Mouse (Mus musculus) inflammation-experienced regulatory T-cells, adult 6 months (primary cell): ENCODE results near the gene Mag. TPM values are rescaled to one million over a fixed set of nuclear protein-coding genes. Genes with fewer than 3 reads are reported as not detected.
"Not testable (repeated sequence)": the region's sequence is repeated elsewhere in the genome, so short reads cannot be mapped to it uniquely, and the experiment has no call there.

Experiments used
- ATAC-seq: one replicate; pipeline ENCODE4 v1.8.0; 2017
- polyA plus RNA-seq, 3 experiments: library from polyadenylated mRNA; unstranded; fragments of 100-300 nt; shearing (Covaris generic); gene quantifications; one replicate each; pipeline ENCODE4 v1.2.1; 2017

Gene Mag
- polyA plus RNA-seq, 3 experiments from 2014 or later: not detected

- not testable (repeated sequence) for ATAC-seq
Observed at GRCm38 (mm10) chr7:30935422-30936099, 20.9 kb upstream of the Mag start.

- ATAC-seq: not testable (repeated sequence)
Observed at GRCm38 (mm10) chr7:30924581-30924980, 9.9 kb upstream of the Mag start, which contains the start of gene Hamp2. Hamp2 (minus strand) TSS chr7:30924681.

GRCm38 (mm10) chr7:30924071-30924470 lies 9.4 kb upstream of the Mag start:
- ATAC-seq: no peak

- ATAC-seq: not testable (repeated sequence)
Observed at GRCm38 (mm10) chr7:30922490-30922889, 7.8 kb upstream of the Mag start.

GRCm38 (mm10) chr7:30920217-30920616 lies 5.5 kb upstream of the Mag start:
- no peak for ATAC-seq

- no peak for ATAC-seq
Observed at GRCm38 (mm10) chr7:30917219-30917618, 2.5 kb upstream of the Mag start.

GRCm38 (mm10) chr7:30916713-30917112 lies 2.0 kb upstream of the Mag start:
- no peak for ATAC-seq

GRCm38 (mm10) chr7:30909773-30910172 lies 4.9 kb downstream of the Mag start:
- no peak for ATAC-seq

- no peak for ATAC-seq
Observed at GRCm38 (mm10) chr7:30908992-30909431, 5.7 kb downstream of the Mag start.

- no peak for ATAC-seq
Observed at GRCm38 (mm10) chr7:30908277-30908991, 6.2 kb downstream of the Mag start.

GRCm38 (mm10) chr7:30904042-30904441 lies 10.6 kb downstream of the Mag start:
- ATAC-seq: no peak

- ATAC-seq: no peak
Observed at GRCm38 (mm10) chr7:30895217-30895616, 19.5 kb downstream of the Mag start.

- no peak for ATAC-seq
Observed at GRCm38 (mm10) chr7:30892515-30892914, 22.2 kb downstream of the Mag start.

GRCm38 (mm10) chr7:30891746-30892145 lies 22.9 kb downstream of the Mag start:
- ATAC-seq: no peak

GRCm38 (mm10) chr7:30890681-30891080 lies 24.0 kb downstream of the Mag start:
- peak; percentile 55 for ATAC-seq

- no peak for ATAC-seq
Observed at GRCm38 (mm10) chr7:30888786-30889185, 25.9 kb downstream of the Mag start.

- peak; percentile 88 for ATAC-seq
Observed at GRCm38 (mm10) chr7:30887568-30888188, 27.0 kb downstream of the Mag start.

- ATAC-seq: no peak
Observed at GRCm38 (mm10) chr7:30886852-30887251, 27.8 kb downstream of the Mag start.

- no peak for ATAC-seq
Observed at GRCm38 (mm10) chr7:30884047-30884446, 30.6 kb downstream of the Mag start.

GRCm38 (mm10) chr7:30881367-30881766 lies 33.3 kb downstream of the Mag start:
- no peak for ATAC-seq

- ATAC-seq: no peak
Observed at GRCm38 (mm10) chr7:30880176-30880575, 34.5 kb downstream of the Mag start, which contains the start of gene Cd22. Cd22 (minus strand) TSS chr7:30880342.

- ATAC-seq: no peak
Observed at GRCm38 (mm10) chr7:30878950-30879349, 35.7 kb downstream of the Mag start.

GRCm38 (mm10) chr7:30873083-30873482 lies 41.6 kb downstream of the Mag start:
- ATAC-seq: no peak

- no peak for ATAC-seq
Observed at GRCm38 (mm10) chr7:30863386-30863785, 51.3 kb downstream of the Mag start.
